Mouse (Mus musculus) retina, adult 2 months (tissue): ENCODE measurements around the gene Pin1.
"Not testable (repeated sequence)": the region's sequence is repeated elsewhere in the genome, so short reads cannot be mapped to it uniquely, and the experiment has no call there.

Source experiments
- DNase-seq: peaks from one replicate; pipeline ENCODE4 v3.0.0-alpha.2; 2012; ENCODE audit warnings: low read depth, low spot score

Gene Pin1

GRCm38 (mm10) chr9:20662325-20662724, 10.4 kb downstream of the Pin1 start:
- DNase-seq: peak; percentile 54

GRCm38 (mm10) chr9:20662874-20663273, 11.0 kb downstream of the Pin1 start:
- no peak for DNase-seq

GRCm38 (mm10) chr9:20663956-20664355, 12.1 kb downstream of the Pin1 start:
- DNase-seq: no peak

GRCm38 (mm10) chr9:20664366-20664765, 12.5 kb downstream of the Pin1 start:
- DNase-seq: no peak

- DNase-seq: no peak
Observed at GRCm38 (mm10) chr9:20664982-20665637, 13.2 kb downstream of the Pin1 start.

GRCm38 (mm10) chr9:20665925-20666324, 14.0 kb downstream of the Pin1 start:
- DNase-seq: no peak

DNA sequence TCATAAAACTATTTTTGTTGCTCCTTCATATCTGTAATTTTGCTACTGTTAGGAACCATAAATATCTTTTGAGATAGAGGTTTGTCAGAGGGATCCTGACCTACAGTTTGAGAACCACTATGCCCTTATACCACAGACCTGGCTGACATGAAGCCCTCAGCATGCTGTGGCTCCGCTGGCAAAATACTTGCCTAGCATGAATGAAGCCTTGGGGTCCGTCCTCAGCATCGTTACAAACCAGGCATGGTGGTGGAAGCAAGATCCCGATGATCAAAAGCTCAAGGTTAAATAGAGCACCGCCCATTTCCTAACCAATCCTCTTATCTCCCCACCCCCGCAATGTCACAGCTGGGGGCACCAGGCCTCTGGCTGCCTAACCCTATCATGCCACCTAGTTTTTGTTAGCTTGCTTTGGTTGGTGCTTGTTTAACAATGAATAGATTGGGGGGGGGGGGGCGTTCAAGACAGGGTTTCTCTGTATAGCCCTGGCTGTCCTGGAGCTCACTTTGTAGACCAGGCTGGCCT, 14.7 kb downstream of the Pin1 start:
- no peak for DNase-seq

DNA sequence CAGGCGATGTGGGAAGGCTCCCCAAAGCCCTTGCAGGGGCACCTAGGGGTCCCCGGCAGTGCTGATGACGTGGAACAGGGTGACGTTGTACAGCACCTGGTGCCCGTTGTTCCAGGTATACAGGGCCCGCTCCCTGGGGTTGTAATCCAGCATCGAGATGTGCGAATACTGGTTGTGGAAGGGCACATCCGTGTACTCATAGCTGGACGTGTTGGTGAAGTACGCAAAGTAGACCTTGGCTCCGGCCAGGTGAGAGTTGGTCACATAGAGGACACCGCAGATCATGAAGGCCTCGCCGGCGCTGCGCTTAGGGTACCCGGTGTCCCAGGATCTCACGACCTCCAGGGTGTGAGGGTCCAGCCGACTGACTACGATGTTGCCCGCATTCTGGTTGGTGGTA, 16.2 kb downstream of the Pin1 start:
- no peak for DNase-seq

- DNase-seq: no peak
Observed at GRCm38 (mm10) chr9:20672047-20672446, 20.2 kb downstream of the Pin1 start.

GRCm38 (mm10) chr9:20677892-20678291, 26.0 kb downstream of the Pin1 start:
- no peak for DNase-seq

DNA sequence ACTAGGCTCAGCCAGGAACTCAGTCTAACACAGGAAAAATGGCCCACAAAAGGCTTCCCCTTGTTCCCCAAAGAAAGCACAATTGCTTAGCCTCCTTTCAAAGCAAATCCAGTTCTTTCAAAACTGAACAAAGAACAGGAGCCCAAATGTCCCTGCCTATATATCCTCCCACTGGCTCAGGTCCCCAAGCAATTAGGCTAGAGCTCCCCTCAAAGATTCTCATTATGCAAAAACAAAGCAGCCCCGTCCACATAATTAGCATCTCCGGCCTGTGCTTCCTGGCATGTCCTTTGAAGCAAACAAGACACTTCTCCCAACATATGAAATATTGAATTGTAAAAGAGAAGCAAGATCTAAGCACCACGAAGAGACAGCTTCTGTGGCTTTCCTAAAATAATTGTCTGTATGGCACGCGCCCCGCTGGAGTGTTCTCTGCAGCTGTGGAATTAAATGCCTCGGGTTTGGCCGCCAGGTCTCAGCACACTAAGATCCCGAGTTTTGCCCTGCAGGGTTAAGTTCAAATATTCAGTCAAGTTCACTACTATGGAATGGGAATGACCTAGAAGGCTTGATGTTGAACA, 28.6 kb downstream of the Pin1 start:
- DNase-seq: no peak

- DNase-seq: no peak
Observed at GRCm38 (mm10) chr9:20681546-20682388, 29.9 kb downstream of the Pin1 start.

DNA sequence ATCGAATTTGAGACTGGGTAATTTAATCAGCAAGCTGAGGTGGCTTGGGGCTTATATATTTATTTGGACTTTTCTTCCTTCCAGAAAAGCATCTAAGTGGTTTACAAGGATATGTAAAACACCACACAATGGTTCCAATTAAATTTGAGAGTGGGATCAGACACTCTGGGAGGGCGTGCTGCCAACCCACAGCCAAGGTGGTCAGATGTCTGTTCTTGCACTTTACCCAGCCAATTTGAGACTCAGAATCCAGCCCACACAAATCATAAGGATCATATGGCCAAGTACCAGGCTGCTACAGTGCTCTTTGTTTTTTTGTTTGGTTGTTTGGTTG, 30.5 kb downstream of the Pin1 start:
- DNase-seq: no peak

GRCm38 (mm10) chr9:20685081-20685861, 33.4 kb downstream of the Pin1 start:
- no peak for DNase-seq

- DNase-seq: no peak
Observed at GRCm38 (mm10) chr9:20689403-20689802, 37.5 kb downstream of the Pin1 start.

DNA sequence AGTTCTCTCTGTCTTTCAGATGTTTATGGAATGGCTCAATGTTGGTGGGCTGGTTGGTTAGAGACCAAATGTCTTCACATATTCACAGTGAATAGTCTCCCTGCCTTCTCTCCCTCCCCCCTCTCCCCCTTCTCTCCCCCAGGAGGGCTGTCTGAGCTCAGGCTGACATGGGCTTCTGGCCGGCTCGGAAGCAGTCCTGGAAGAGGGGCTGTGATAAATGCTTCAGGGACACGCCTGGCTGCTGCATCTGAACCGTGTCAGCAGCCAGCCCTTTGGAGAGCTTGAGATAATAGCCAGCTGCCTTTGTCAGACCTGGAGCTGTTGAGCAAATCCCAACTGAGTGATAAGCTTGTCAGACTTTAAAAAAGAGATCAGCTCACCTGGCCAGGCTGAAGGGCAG, 38.0 kb downstream of the Pin1 start:
- no peak for DNase-seq

GRCm38 (mm10) chr9:20690449-20690848, 38.6 kb downstream of the Pin1 start:
- DNase-seq: not testable (repeated sequence)

GRCm38 (mm10) chr9:20692863-20693262, 41.0 kb downstream of the Pin1 start:
- DNase-seq: no peak

DNA sequence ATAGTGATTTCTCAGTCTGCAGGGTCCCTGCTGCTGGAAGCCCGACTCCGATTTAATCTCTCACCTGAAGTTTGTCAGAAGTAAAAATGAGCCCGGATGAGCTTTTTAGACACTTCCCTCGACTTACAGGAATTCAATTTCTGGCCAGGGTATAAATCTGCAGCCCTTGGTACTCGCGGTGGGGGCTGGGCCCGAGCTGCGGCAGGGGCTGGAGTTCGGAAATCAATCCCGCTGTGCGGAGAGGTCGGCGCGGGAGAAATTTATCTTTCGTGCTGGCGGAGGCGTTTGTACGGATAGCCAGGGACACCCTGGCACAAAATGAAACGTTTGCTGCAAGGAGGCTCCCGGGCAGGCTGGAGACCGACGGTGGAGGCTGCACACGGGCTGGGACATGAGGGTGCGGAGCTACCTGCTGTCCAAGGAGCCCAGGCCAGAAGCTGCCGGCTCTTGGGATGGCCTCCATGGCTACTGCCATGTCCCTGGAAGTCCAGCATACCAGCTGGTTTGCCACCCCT, 42.9 kb downstream of the Pin1 start:
- DNase-seq: no peak

DNA sequence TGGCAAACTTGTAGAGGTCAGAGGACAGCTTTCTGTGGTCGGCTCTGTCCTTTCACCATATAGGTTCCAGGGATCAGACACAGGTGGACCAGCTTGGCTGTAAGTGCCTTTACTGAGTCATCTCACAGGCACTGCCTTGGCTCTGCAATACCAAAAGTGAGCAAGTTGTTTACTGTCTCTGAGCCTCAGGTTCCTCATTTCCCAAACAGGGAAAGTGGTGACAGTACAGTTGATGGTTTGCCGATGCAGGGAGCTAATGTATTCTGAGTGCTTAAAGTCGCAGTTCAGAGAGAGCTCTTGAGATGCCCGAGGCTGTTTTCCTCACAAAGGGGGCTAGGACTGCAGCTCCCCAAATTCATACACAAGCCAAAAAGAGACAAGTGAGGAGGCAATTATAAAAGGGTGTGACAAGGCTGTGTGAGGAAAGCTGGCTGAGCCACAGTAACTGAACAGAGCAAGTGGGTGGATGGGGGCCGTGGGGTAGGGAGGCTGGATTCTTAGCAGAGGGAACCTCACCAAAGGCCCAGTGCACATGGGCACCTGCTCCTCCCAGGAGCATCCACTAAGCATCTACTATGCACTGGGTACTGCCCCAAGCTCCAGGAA, 44.3 kb downstream of the Pin1 start:
- no peak for DNase-seq

DNA sequence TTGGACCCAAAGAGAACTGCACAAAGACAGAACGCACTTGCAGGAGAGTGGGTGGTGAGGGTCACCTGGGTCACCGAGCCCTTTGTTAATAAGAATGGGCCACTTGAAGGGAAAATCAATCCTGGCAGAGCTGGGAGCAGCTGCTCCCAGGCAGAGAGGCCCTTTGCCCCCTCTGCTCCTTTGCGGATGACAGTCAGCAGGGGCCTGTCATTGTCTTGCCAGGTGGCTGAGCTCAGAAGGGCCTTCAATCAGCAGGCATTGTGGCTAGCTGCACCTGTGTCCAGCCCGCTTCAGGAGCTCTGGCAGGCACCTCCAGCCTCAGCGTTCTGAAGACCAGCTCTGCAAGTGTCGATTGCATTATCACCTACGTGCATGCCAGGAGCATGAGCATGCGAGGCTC, 45.6 kb downstream of the Pin1 start:
- no peak for DNase-seq
